Mouse (Mus musculus) lung, postnatal 14 days (tissue): ENCODE measurements around the gene Ppp2ca.

Experiments used
- DNase-seq: peaks from one replicate; pipeline ENCODE4 v3.0.0; 2021

Ppp2ca gene

DNA sequence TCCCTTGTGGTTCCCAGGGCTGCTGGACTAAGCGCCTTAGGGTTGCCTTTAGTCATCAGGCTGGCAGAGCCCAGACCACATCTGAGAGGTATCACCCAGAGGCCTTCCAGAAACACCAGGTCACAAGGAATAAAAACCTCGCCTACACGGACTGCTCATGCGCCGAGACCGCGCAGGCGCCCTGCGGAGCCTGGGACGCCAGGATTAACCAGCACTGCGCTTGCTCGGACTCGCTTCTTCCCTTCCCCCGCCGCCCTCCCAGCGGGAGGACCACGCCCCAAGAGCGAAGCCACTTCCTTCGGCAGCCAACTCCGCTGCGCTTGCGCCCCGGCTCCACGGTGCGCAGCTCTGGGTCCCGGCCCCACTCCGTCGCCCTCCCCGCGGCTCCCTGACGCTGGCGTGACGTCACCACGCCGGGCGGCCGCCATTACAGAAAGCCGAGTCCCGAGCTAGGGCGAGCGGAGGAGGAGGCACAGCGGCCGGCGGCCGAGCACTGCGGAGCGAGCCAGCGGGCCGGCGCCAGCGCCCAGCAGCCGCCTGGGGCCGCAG, at the start of gene Ppp2ca:
Gene Ppp2ca, plus strand, starts transcription at position 284 of the 549 bp plus-strand sequence.
- DNase-seq: peak; percentile 97

- no peak for DNase-seq
Measured at GRCm38 (mm10) chr11:52053371-52053770, 45.1 kb upstream of the Ppp2ca start.

DNA sequence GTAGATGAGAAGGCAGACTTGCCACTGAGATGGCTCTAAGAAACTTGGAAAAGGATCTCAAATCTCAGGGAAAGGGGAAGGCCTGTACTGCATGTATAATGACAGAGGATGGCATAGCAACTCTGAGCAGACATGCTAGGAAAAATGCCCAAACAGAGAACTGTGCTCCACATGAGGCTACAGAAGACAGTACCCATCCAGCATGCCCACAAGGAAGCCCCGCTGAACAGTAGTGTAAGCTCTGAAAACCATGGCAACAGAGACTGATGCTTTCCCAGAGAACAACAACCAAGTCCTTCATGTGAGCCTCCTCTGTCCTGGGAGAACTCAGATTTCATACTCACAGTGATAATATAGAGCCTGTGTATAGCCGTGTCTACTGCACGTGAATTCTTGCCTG, 43.8 kb upstream of the Ppp2ca start:
- no peak for DNase-seq

DNA sequence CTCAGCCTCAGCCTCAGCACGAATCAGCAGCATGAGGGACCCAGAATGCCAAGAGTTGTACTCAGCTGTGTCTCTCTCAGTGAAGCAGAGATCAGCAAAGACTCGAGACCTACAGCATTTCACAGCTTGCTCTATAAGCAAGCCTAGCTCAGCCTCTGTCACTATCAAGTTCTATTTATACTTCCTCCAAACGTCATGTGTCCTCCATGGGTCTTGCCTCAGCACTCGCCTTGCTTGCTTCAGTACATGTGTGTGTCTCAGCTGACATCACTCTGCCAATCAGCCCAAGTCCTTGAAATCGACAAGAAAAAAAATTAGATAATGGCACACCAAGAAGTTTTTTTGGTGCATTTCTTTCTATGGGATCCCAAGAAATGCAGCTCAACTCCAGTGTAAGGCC, 42.3 kb upstream of the Ppp2ca start:
- DNase-seq: no peak

DNA sequence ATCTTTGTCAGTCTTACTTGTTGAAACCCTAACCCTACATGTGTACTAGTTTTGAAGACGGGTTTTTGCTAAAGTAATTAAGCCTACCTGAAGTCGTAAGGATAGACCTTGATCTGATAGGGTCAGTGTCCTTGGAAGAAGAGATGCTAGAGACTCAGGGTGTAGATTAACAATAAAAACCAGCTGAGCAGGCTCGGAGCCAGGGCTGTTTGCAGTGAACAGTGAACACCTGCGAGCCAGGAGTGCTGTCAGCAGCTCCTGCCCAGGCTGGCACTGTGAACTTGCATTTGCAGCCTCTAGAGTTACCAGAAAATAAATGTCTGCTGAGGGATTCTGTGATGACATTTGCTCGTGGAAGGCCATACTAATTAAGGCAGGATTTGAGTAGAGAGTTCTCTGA, 39.5 kb upstream of the Ppp2ca start:
- DNase-seq: no peak

- DNase-seq: no peak
Measured at GRCm38 (mm10) chr11:52060315-52060714, 38.2 kb upstream of the Ppp2ca start.

DNA sequence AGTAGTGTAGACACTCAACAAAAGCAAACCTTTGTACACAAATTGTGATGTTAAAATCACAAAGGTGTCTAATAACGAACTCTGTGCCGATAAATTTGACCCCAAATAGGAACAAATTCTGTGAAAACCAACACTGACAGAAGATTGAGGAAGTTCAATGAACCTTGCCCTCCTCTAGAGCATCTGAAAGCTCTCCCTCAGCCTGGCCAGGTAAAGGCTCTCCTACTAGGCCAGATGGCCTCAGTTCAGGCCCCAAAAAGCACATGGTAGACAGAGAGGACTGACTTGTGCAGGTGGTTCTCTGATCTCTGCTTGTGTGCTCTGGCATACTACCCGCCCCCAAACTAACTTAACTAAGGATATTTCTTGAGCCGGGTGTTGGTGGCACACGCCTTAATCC, 36.1 kb upstream of the Ppp2ca start:
- DNase-seq: no peak

- no peak for DNase-seq
Measured at GRCm38 (mm10) chr11:52064398-52064797, 34.1 kb upstream of the Ppp2ca start.

DNA sequence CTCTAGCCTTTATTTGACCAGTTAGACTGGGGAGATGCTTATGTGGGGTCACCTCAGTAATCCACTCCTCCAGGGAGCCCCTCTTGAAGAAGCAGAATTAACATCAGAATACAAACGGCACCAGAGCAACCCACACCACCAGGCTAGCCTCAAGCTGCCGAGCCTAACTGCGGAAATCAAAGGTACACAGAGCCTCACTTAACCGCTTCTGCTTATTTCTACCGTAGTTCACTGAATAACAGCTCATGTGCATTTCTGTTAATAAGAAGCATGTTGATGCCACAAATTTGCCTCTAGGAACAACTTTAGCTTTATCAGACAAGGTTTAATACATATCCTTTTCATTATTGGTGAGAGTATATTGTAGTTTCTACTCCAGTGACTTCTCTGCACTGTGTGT, 32.6 kb upstream of the Ppp2ca start:
- DNase-seq: no peak

DNA sequence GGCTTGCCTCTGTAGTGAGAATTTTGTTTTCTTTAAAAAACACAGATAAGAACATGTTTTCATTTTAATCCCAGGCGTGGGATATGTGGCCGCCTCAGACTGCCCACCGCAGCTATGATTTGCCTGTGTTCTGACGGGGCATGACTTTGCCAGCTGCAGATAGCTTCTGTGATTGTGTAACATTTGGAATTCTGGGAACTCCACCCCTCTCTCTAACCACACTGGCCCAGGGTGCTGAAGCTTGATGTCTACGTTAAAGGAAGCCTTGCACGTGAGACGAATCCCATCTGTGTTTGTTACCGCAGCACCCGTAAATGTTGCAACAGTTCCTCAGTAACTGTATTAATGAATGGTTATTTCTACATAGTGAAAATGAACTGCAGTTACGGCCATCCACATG, 26.7 kb upstream of the Ppp2ca start:
- peak; percentile 25 for DNase-seq

DNA sequence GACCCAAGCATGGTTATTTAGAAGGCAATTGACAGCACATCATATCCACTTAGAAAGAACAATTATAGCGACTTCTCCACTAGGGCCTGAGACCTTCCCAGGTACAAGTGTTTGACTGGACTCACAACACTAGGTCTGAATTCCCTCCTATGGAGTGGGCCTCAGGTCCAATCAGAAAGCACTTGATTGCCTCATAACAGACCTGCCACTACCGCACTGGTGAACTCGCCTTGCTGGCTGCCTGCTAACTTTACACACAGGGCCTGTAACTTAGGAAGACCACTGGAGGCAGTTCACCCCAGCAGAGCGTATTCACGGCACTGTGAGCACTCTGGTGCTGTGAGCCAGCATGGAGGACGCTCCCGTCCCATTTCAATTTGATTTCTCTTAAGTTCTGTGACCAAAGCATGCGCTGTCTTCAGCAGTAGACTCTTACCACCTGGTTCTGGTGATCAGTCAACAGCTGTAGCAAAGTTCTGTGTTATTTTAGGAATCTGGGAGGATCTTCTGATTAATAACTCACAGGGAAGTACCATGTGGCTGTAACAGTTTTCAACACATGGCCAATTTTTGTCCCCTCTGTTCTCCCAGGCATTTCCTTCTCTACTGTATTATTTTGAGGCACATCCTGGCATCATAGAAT, 24.8 kb upstream of the Ppp2ca start:
- no peak for DNase-seq

- DNase-seq: no peak
Measured at GRCm38 (mm10) chr11:52074626-52075470, 23.6 kb upstream of the Ppp2ca start.

- no peak for DNase-seq
Measured at GRCm38 (mm10) chr11:52075794-52076633, 22.5 kb upstream of the Ppp2ca start.

GRCm38 (mm10) chr11:52076742-52077352, 21.6 kb upstream of the Ppp2ca start:
- no peak for DNase-seq

DNA sequence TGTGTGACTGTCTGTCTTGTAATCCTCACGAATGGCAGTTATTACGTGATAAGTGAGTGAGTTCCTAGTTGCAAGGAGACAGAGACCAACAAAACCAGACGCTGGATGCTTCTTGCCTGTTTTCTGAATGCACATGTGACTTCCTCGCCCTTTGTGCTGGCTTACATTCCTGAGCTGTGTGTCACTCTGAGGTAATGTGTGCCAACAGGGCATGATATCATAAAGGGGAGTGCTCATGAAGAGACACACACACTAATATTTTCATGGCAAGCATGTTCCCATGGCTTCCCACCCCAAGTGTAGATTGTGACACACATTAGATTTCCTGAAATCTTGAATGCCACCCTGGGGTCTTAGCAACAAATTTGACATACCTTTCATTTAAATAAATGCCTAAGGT, 20.5 kb upstream of the Ppp2ca start:
- DNase-seq: no peak

GRCm38 (mm10) chr11:52079978-52080377, 18.5 kb upstream of the Ppp2ca start:
- DNase-seq: peak; percentile 31

GRCm38 (mm10) chr11:52080656-52081055, 17.8 kb upstream of the Ppp2ca start:
- no peak for DNase-seq

GRCm38 (mm10) chr11:52085857-52086203, 12.7 kb upstream of the Ppp2ca start:
- DNase-seq: no peak

DNA sequence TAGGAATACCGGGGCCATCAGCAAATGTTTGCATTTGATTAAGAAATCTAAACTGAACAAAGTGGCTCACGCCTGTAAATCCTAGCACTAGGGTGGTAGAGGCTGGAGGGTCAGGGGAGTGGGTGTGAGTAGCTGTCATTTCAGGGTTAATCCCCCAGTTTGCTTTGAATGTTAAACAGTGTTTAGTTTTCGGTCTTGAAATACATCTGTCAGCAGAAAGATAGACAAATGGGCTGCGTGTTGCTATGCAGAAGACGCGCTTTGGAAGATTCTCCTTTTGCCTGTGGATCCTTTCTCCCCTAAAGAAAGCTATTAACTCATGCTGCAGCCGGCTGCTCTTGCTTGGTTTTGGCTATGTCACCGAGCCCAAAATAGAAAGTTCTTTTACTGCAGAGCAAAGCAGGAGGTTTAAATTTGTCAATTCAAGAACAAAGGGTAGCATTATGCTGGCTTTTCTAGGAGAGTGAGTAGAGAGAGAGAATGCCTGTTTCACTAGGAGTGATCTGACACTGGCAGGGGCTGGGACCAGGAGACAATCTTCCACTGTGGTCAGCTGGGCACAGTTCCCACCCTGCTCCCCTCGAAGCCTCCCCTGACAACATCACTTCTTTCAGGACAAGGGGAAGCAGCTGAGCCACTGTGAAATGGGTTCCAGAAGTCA, 12.1 kb upstream of the Ppp2ca start:
- DNase-seq: no peak

GRCm38 (mm10) chr11:52089291-52089690, 9.2 kb upstream of the Ppp2ca start:
- DNase-seq: no peak

DNA sequence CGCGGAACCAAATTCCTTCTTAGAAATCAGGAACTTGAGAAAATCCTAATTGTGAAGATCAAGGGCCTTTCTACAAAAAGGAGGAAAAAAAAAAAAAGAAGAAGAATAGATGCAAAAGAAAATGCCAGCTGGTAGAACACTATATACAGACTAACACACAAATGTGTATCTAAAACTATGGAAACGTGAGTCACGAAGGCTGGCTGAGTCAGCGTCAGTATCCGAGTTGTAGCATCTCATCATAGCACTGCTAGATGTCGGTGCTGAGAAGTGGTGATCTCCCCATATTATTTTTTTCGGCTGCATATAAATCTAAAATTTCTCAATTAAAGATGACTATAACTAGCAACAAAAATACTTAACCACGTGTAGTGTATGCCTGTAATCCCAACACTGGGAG, 7.2 kb upstream of the Ppp2ca start:
- no peak for DNase-seq

GRCm38 (mm10) chr11:52094568-52094967, 3.9 kb upstream of the Ppp2ca start:
- DNase-seq: no peak
